Mouse (Mus musculus) spleen, adult 2 months (tissue): Measurements from ENCODE around the gene 4930404H24Rik. TPM values are rescaled to one million over a fixed set of nuclear protein-coding genes. Genes with fewer than 3 reads are reported as not detected.

Experiments
- DNase-seq, 2 experiments: peaks; one replicate each; pipeline versions ENCODE4 v3.0.0 to v3.0.0-alpha.2; 2012 to 2021; ENCODE audit warnings: low spot score in 2 of 2, low read depth in 1 of 2
- H3K27ac ChIP-seq: fragments of 200-500 bp; 2 replicates; pipeline ENCODE4 v1.5.1; 2012; ENCODE audit warnings: low read length, inconsistent platforms; ENCODE audit not compliant: insufficient read depth
- H3K27me3 ChIP-seq: fragments of 200-500 bp; 2 replicates; pipeline ENCODE4 v1.6.1; 2012; ENCODE audit warnings: mild to moderate bottlenecking, moderate library complexity, low read length, inconsistent platforms; ENCODE audit not compliant: control insufficient read depth, insufficient read depth
- H3K36me3 ChIP-seq: fragments of 200-500 bp; 2 replicates; pipeline ENCODE4 v1.6.1; 2012; ENCODE audit warnings: mild to moderate bottlenecking, low read length, inconsistent platforms; ENCODE audit not compliant: control insufficient read depth, insufficient read depth
- H3K4me1 ChIP-seq: fragments of 200-500 bp; 2 replicates; pipeline ENCODE4 v1.6.1; 2011; ENCODE audit warnings: inconsistent platforms; ENCODE audit not compliant: control insufficient read depth, insufficient read depth, insufficient read length
- H3K4me3 ChIP-seq: fragments of 200-500 bp; 2 replicates; pipeline ENCODE4 v1.5.1; 2011; ENCODE audit warnings: mild to moderate bottlenecking, inconsistent platforms; ENCODE audit not compliant: insufficient read depth, insufficient read length; ENCODE audit errors: extremely low read depth
- CTCF ChIP-seq: fragments of 200-500 bp; IDR thresholded peaks from 2 replicates; pipeline ENCODE4 v1.5.1; 2011; ENCODE audit warnings: mild to moderate bottlenecking, inconsistent platforms; ENCODE audit not compliant: insufficient read depth, insufficient read length, insufficient replicate concordance; ENCODE audit errors: extremely low read depth
- POLR2A ChIP-seq: fragments of 200-500 bp; IDR thresholded peaks from 2 replicates; pipeline ENCODE4 v1.6.1; 2011; ENCODE audit warnings: low read depth, low read length, inconsistent platforms
- WGBS: fragments of 180-500 bp; shearing (Covaris S2); methylation state at CpG from one replicate; pipeline ENCODE4 v1.1.7; 2018; 5-methylcytosine and 5-hydroxymethylcytosine counted together
- polyA plus RNA-seq: library from polyadenylated mRNA; depleted of rRNA; stranded (reverse); fragments of >200 nt; gene quantifications from 2 replicates; pipeline ENCODE4 v1.2.3, GENCODE M21; 2012

Gene 4930404H24Rik
- polyA plus RNA-seq, 1 experiment, result not detected

DNA sequence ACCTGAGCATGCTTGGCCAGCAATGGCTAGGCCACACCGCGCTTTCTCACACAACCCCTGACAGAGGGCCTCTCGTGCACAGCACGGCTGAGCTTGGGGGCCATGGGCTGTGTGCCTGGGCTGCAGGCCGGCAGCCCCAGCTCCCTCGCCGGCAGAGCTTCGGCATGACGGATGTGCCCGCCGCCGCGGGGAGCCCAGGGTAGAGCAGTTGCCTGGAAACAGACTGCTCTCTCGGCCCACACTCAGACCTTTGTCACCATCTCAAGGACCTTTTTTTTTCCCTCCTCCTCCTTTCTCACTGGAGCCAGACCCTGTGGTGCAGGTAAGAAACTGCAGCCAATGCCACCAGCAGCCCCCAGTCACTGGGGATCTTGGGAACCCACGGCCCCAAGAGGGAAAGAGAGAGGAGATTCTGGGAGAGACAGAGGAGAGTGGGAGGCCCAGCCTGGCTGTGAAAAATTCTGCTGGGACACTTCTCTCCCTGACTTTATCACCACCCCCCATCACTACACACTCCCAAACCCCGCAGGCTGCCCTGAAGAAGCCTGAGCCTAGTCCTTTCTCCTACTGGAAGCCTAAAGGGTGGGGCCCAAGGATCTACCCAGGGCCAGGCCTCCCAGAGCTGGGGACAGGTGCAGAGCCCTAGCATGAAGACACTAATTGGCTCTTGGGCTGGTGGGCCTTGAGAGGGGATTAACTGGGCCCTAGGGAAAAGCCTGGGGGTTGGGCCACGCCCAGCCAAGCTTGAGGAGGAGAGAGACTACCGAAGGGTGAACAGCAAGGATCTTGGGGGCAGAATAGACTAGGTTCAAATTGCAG, 16.8 kb downstream of the 4930404H24Rik start:
- H3K27ac ChIP-seq, result no peak overlapping the region
- H3K27me3 ChIP-seq, result no peaks in the 10 kb centered on the region
- no peak for TF ChIP-seq CTCF
- WGBS, result 36% methylated on average over 18 of the region's 18 CpGs
- H3K36me3 ChIP-seq, result no peaks in the 10 kb centered on the region
- no peak for DNase-seq
- H3K4me3 ChIP-seq, result no peak overlapping the region
- peaks cover 20% of the 10 kb centered on the region for H3K4me1 ChIP-seq

DNA sequence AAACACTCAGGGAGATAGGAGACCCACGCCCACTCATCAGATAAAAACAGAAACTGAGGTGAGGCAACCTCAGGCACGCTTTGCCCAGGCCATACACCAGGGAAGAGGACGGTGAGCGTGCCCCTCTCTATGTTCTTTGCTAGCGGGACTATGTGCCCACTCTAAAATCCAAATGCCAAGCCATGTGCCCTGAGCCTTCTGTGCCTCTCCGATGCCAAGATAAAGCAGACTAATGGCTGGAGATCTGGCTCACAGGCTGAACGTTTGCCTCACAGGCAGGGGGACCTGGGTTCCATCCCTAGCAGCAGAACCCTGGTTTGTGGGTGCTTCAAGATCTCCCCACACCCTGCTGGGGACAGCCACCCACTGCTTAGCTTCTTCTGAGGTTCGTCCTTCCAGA, 17.5 kb downstream of the 4930404H24Rik start:
- no peak overlapping the region for H3K27ac ChIP-seq
- H3K27me3 ChIP-seq, result no peaks in the 10 kb centered on the region
- no peak for TF ChIP-seq CTCF
- TF ChIP-seq POLR2A, result no peak
- 81% methylated on average over 8 of the region's 8 CpGs for WGBS
- H3K36me3 ChIP-seq, result no peaks in the 10 kb centered on the region
- no peak for DNase-seq
- peaks cover 20% of the 10 kb centered on the region for H3K4me1 ChIP-seq
- no peak overlapping the region for H3K4me3 ChIP-seq

- peaks cover 14% of the 10 kb centered on the region for H3K4me1 ChIP-seq
- no peak overlapping the region for H3K4me3 ChIP-seq
- 89% methylated on average over 6 of the region's 6 CpGs for WGBS
- H3K27me3 ChIP-seq, result no peaks in the 10 kb centered on the region
- DNase-seq, result no peak
- TF ChIP-seq CTCF, result no peak
- TF ChIP-seq POLR2A, result no peak
- no peak overlapping the region for H3K27ac ChIP-seq
- H3K36me3 ChIP-seq, result no peaks in the 10 kb centered on the region
Observed at GRCm38 (mm10) chr2:153511562-153511961, 19.0 kb downstream of the 4930404H24Rik start.

DNA sequence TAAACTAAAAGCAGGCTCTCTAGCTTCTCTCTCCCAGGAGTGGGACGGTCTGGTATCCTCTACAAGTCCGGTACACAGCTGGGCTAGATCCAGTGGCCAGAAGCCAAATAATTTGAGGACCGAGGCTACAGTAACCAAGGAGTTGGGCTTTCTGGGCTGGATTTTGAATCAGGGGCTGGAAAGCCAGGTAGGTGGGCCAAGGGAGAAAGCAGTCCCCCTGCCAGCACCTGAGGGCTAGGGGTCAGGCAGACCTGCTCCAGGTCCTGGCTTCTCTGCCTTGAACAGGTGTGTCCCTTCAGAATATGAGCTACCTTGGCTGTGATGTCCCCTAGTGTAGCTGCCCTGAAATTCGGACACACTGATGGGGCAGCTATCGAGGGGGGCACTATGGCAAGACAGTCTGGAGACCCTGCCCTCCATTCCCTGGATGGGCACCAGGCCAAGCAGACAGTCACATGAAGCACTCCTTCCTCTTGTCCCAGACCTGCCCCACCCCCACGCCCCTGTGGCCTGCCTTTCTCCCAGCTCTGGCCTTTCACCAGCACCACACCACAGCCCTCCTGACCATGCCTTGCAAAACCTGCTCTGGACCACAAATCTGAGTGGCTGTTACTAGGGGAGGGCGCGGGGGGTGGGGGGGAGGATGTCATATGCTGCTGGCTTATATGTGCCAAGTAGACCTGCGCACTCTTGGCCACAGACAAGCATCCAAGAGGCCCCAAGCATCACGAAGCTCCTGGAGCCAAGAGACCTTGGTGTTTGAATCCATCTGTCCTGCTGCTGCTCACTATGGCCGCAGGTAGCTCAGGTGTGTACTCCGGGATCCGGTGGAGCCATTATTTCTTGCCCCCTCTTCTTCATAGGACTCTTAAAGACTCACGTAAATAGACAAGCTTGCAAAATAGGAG, 20.1 kb downstream of the 4930404H24Rik start:
- H3K27me3 ChIP-seq, result no peaks in the 10 kb centered on the region
- no peak for DNase-seq
- WGBS, result 87% methylated on average over 14 of the region's 14 CpGs
- H3K27ac ChIP-seq, result no peak overlapping the region
- no peaks in the 10 kb centered on the region for H3K36me3 ChIP-seq
- H3K4me1 ChIP-seq, result peaks cover 13% of the 10 kb centered on the region
- no peak for TF ChIP-seq POLR2A
- no peak for TF ChIP-seq CTCF
- H3K4me3 ChIP-seq, result no peak overlapping the region

GRCm38 (mm10) chr2:153513983-153514382, 21.4 kb downstream of the 4930404H24Rik start:
- no peaks in the 10 kb centered on the region for H3K36me3 ChIP-seq
- no peak overlapping the region for H3K27ac ChIP-seq
- TF ChIP-seq POLR2A, result no peak
- TF ChIP-seq CTCF, result no peak
- H3K27me3 ChIP-seq, result no peaks in the 10 kb centered on the region
- H3K4me3 ChIP-seq, result no peak overlapping the region
- no peak for DNase-seq
- peaks cover 12% of the 10 kb centered on the region for H3K4me1 ChIP-seq
- WGBS, result 89% methylated on average over 3 of the region's 3 CpGs

- no peak for DNase-seq
- Histone ChIP-seq H3K4me3 (no peak overlapping the region), H3K27ac (no peak overlapping the region), H3K4me1 (peaks cover 8% of the 10 kb centered on the region; the same call in 1 of the 2 replicates), H3K27me3 (no peaks in the 10 kb centered on the region), H3K36me3 (no peaks in the 10 kb centered on the region)
- WGBS, result 80% methylated on average over 14 of the region's 14 CpGs
- TF ChIP-seq CTCF, result no peak
- no peak for TF ChIP-seq POLR2A
Observed at GRCm38 (mm10) chr2:153514497-153515380, 22.1 kb downstream of the 4930404H24Rik start.
